Mouse (Mus musculus) spleen, embryonic (tissue): ENCODE results near the gene Sgcd.

Experiments used
- CTCF ChIA-PET: fragments of 350-600 bp; sonication (Branson Sonifier 250); formaldehyde crosslinking; loops from one replicate; lab custom pipeline; 2022; lab: Charles Lee

Sgcd gene

DNA sequence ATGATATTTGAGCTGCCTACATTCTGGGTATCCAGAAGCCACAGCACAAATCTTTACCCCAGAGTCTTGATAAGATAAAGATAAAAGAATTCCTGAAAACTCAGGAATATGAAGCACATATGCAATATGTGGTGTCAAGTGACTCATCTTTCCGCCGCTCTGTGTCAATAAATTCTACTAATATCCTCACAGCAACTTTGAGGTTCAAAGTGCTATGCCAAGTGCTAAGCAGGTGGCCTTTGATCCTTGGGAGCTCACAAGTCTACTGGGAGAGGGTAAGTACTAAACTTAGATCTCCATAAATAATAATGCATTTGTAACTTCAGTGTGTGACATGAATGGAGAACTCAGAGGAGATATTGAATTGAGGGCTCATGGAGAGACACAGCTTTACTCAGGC is 848.9 kb downstream of the Sgcd start:
- CTCF ChIA-PET = no interaction called here

DNA sequence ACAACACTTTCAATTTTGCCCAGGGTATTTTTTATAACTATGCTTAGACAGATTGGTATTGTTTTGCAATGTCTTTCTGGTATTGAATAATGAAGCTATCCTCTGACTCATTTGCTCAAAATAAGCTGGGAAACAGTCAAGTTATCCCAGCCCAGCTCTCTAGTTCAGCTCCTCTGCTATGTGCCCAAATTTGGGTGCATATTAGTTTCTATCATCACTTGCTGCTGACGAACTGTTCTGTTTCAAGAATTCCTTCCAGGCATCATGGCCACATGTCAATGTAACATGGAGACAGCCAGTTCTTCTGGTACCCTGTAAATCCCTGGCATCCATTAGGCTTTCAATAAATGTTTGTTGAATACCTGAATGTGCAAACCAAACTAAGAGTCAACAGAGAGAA is 849.5 kb downstream of the Sgcd start:
- CTCF ChIA-PET = no interaction called here

DNA sequence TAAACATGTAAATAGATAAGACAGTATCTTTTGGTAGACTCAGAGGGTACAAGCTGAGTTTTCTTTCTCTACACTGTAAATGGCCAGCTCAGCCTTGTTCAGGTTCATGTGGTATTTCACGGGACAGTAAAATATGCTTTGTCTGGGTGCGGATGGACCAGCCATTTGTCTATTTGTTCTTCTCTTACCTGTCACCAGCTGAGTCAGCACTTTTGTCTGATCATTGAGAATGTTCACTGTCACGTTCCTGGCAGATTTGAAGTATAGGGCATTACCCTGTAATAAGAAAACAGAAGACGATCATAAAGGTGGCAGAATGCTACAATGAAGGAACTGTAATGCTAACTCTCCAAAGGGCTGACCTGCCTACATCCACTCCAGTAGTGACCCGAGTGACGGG is 856.4 kb downstream of the Sgcd start:
- CTCF ChIA-PET = no interaction called here

DNA sequence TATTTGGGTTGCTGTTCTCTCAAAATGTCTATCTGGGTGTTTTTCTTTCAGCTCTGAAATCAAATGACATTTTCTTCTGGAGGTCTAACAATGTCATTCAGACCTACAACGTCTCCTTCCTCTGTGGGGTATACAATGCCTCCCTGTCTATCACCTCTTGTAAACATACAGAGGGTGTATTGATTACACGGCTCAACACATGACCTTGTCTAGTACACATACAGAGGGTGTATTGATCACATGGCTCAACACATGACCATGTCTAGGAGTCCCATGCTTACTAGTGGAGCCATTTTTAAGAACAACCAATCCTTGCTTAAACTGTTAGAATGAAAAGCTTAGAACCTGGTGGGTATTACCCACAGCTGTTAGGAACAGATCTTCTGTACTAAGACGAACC is 858.3 kb downstream of the Sgcd start:
- CTCF ChIA-PET = no interaction called here

DNA sequence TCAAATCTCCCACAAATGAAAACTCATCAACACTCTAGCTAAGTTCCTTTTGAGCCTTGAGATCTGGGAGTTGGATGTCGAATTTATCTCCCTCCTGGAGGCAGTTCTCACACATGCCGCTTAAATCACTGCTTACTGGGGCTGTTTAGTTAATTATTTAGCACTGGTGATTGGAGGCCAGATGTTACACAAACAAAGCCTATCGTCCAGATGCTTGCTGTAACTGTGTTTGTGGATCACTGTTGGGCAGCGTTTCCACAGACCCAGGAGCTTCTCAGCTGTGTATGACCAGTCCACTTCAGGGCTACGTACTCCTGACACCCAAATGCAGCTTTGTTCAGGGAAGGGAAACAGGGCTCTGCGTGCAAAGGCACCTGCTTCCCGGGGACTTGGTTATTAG is 858.8 kb downstream of the Sgcd start:
- CTCF ChIA-PET = no interaction called here

DNA sequence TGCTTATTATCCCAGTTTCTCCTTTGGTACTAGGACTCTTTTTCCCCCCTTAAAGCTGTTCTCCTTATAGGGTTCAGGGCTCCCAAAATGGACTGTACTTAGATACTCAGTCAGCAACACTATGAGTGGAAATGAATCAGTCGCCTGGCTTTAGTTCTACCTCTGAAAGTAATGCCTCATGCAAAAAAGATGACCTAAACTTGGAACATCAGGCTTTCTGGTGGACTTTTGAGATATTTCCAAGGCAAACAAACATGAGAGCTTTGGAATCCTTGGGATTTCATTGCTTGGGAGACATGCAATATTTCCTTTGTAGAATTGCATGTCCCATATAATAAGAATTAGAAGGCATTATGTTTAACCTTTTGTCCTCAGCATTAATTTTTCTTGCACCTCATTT is 859.6 kb downstream of the Sgcd start:
- CTCF ChIA-PET = no interaction called here

DNA sequence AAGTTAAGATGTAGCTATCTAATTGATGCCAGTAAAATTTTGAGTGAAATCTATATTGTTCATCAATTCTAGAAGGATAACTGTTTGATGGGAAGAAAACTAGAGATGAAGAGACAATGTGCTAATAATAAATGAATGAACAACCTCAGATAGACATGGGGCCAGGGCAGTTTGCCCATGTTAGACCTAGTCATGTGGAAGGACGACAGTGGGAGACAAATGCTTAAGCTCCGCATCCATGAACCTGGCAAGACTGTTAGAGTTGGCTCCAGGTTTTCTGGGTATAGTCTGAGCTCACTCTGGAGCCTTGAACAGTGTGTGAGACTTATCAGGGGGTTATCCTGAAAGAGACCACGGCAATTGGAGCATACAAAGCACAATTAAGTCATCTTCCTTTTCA is 860.4 kb downstream of the Sgcd start:
- CTCF ChIA-PET = no interaction called here

DNA sequence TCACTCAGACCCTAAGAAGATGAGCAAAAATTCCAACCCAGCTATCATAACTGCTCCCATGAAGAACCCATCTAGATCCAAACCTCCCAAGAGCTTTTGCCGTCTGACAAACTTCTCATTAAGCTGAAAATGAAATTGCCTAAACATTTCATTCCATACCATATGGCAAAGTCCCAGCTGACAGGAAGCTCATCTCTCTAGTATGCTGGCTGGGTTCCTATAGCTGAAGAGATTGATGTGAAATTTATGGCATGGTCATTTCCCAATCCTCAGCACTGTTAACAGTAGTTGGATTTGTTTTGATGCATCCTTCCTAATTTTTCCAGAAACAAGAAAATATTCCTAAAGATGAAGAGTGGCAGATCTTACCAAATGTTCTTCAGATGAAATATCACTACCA is 867.9 kb downstream of the Sgcd start:
- CTCF ChIA-PET = no interaction called here

DNA sequence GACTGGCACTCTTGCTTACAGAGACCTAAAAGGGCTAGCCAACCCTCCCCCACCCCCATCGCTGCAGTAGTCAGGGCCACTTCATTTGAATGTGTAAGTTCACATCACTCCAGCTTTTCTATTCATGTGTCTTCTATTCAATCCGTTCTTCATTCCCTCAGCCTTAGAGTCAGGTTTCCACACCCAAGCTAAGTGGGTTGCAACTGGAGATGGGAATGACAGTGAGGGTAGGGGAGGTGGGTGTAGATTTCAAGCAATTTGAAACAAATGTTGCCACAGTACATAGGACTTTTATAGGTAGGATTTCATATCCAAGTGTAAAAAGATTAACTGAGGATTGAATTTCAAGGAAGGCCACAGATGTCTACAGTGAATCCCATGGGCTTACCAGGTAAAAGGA is 870.9 kb downstream of the Sgcd start:
- CTCF ChIA-PET = no interaction called here

DNA sequence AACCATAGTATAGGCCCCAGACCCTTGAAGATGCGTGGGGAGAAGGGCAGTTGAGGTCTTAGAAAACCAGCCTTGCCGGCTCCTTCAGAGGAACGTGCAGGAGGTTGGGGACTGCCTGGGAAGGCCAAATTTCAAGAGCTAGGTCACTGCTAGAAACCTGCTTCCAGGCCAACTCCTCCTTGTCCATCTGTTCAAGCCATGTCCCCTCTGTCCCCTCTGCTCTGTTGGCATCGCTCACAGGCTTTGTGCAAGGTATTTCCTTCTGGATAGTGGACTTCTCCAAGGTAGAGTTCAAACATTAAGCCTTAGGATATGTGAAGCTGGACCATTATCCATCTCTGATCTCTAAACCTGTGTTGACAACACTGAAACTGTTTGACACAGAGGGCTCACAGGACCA is 874.4 kb downstream of the Sgcd start:
- CTCF ChIA-PET = interaction anchor here (0.7 kb wide), 1 partner anchor 21 kb away, joined by 4 read pairs; no protein-coding TSS in a partner anchor

DNA sequence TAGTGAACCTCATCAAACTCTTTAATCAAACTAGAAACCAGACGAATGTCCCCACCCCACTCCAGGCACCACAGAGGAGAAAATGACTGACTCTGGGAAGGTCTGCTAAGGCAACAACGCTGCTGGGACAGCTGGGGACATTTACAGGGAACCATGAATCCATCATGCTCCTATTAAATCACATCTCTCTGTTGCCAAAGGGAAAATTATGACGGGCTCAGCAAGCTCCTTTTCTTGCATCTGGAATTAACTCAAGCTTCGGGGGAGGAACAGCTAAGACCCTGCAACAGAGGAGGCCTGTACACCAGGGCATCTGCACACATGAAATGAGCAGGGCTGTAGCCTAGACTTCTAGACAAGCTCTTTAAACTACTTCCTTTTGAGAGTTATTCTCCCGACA is 875.7 kb downstream of the Sgcd start:
- CTCF ChIA-PET = no interaction called here

DNA sequence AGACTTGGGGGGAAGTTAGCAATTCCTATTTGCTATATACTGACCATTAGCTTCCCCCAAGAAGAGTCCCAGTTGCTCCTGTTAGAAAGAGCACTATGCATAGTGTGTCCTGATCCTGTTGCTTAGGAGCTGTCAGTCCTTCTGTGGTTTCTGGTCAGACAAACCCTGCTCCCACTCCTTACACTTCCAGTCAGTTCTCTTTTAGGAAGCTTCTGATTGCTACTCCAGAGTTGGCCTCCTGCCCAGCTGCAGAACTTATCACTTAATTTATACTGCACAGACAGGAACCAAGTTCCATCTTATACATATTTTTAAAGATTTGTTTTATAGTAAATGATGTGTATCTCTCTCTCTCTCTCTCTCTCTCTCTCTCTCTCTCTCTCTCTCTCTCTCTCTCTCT is 878.5 kb downstream of the Sgcd start:
- CTCF ChIA-PET = no interaction called here

DNA sequence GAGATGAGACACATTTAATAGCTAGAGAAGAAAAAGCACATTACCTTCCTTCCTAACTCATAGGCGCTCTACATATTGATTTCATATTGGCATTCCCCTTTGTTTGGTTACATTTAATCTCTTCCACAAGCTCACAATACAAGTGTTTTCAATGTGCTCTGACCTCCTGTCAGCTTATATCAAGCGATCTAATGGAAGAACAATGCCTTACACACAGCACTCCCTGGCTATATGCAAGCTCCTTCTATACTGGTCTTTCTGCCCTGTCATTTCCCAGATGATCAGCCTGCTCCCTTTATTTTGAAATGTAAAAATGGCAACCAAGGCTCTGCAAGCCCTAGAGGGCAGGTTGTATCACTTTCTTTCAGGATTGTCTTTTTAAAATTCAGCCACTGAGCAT is 881.1 kb downstream of the Sgcd start:
- CTCF ChIA-PET = no interaction called here

DNA sequence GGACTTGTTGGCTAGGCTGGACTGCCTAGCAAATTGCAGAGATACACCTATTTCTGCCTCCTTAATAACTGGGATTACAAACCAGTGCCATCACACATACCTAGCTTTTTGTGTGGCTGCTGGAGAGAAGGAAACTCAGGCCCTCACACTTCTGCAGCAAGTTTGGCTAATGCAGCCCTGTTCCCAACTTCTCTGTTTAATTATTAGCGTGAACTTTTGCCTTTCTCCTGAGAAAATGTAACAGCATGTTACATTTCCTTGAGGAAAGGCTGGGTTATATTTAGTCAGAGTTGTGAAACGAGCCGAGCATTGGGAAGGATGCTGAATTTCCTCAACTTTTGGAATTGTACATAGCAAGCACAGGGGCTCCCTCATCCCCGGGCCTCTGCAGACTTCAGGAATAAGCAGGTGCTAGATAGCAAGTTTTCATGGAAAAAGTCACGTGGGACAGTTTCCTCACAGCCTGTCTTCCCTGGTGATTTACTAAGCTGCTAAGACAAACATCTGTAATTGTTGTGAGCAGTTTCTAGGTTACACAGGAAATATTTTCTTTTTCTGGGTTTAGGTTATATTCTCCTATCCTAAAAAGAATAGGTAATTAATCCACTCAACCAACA is 895.4 kb downstream of the Sgcd start:
- CTCF ChIA-PET = interaction anchor here (0.6 kb wide), 1 partner anchor 21 kb away, joined by 4 read pairs; no protein-coding TSS in a partner anchor

DNA sequence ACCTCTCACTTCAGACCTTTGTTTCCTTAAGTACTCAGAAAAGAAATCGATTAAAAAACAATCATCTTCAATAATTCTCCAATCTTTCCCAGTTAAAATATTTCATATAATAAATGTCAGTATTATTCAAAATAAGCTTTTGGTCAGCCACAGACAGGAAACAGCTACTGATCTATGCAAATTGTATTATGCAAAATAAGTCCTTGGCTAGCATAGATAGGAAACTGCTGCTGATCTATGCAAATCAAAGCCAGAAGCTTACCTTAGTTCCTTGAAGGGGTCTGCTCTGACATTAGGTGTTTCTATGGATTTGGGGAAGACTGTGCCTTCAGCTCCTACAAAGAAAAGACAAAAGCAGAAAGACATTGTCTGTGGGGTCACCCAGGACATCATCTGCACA is 906.3 kb downstream of the Sgcd start:
- CTCF ChIA-PET = no interaction called here

DNA sequence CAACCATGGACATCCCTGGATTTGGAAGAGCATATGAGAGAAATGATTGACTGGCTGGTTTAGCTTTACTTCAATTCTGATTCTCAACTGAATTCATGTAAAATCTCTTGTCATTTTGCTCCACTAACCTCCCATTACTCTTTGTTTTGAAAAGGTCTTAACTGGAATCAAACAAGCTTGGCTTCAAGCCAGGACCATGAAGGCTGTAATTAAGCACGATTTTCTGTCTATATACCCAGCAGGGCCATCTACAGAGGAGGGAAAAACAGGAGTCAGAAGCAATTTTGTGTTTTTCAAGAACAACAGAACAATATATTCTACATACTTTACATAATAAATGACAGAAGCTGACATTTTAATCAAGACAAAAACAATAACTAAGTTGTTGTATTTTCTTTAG is 915.2 kb downstream of the Sgcd start:
- CTCF ChIA-PET = no interaction called here

DNA sequence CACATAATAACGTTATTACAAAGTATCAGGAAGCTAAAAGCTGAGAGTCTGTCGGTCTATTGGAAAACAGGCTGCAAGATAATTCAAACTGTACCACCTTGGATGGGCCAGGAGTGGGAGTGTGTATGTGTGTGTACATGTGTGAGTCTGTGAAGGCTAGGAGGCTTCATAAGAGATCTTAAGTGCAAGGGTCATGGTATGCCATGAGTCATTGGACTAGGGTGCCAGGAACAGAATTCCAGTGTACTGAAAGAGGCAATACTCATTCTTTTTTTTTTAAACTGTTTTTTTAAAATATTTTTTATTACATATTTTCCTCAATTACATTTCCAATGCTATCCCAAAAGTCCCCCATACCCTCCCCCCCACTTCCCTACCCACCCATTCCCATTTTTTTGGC is 917.6 kb downstream of the Sgcd start:
- CTCF ChIA-PET = no interaction called here

DNA sequence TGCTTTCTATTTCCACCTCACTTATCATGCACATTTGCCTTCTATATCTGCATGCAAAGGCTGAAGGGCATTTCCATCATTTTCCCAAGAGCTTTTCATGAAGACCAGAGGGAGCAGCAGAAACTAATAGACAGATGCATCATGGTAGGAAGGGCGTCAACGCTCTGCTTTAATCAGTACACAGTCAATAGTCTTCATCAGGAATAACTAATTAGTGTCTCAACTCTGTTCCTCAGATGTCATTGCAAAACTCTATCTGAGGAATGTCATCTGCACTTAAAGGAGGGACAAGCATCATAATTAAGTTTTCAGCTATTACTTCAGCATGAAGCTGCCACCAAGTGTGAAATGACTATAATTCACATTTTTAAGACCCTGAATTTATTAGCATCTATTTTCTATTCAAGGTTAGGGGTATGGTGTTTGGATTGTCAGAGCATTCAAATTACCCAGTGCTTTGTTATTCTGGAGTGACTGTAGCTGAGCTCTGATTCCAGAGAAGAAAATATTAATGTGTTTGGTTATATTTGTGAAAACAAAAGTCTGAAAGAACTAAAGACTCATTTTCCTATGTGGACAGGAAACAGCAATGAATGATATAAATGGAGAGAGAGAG is 918.9 kb downstream of the Sgcd start:
- CTCF ChIA-PET = no interaction called here

DNA sequence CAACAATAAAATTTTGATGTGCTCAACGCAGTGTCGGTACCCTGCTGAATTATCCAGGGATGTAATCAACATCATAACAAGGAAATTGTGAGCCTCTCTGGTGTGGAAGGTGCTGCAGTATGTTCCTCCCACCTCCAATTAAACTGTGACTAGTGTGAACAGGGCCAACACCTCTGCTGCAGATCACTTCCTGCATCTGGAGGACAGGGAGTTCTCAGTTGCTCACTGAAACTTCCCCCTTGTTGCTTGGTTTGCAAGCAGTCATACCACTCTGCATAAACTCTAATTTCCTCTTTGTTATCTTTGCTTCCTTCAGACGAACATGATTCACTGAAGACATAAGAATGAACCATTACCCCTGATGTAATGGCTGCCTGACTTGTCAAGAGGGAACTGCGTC is 925.1 kb downstream of the Sgcd start:
- CTCF ChIA-PET = no interaction called here

DNA sequence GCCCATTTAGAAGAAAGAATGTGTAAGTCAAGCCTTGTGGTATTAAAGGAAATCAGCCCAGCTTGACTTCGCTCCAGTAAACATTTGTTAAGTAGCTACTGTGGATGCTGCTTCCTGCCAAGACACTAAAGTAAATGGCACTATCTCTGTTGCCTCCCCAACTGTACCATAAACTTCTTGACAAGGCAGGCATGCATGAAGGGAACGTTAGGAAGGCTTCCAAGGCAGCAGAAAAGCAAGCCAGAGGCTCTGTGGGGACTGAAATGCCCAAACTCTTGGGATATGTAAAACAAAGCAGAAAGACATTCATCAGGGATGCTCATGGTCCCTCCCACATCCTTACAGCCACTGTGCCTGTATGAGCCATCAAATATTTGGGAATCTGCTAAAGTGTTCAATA is 938.4 kb downstream of the Sgcd start:
- CTCF ChIA-PET = no interaction called here

DNA sequence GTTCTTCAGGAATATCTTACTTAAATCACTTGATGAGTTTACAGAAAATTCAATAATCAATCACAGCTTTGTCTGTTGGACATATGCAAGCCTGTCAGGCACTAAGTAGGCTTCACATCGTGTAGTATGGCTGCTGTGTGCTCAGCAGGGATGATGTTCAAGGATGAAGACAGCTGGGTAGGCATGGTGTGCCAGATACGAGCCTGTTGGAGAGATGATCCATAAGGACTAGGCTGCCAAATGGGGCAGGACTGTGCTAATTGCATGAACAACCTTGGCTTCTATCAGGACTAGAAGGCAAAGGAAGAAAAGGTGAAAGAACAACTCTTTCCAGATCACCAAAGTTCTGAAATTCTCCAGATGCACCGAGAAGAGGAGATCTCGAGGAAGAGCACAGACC is 939.0 kb downstream of the Sgcd start:
- CTCF ChIA-PET = no interaction called here

DNA sequence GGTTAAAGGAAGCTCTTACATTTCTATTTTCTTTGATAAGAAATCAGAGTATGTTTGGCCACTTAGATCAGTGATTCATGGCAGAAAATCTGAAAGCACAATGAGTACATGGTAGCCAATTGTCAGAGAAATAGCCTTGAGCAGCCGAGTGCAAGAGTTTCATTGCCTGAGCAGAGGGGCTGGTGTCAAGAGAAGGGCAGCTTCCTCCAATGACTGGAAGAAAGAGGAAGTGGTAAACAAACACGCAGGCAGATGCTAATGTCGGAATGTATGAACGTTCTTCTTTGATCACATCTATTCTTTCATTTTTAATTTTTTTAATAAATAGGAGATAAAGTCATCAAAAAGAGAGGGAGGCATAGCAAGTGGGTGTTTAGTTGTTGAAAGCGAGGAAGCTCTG is 956.5 kb downstream of the Sgcd start:
- CTCF ChIA-PET = no interaction called here

DNA sequence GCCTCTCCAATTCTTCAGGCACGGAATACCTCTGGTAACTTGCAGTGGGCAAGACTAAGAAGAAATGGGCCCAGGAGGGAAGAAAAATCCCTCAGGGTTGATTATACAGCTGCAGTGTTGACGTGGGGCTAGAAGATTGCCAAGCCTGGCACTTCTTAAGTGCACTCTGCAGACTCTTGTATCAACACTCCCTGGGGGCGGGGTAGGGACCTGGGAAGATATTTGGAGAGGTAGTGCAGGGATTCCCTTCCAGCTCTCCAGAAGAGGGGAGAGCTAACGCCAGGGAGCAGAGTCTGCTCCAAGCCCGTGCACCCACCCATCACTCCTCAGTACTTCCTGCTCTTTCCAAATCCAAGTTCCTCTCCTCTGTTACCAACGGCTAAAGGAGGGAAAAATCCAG is 967.9 kb downstream of the Sgcd start:
- CTCF ChIA-PET = no interaction called here

DNA sequence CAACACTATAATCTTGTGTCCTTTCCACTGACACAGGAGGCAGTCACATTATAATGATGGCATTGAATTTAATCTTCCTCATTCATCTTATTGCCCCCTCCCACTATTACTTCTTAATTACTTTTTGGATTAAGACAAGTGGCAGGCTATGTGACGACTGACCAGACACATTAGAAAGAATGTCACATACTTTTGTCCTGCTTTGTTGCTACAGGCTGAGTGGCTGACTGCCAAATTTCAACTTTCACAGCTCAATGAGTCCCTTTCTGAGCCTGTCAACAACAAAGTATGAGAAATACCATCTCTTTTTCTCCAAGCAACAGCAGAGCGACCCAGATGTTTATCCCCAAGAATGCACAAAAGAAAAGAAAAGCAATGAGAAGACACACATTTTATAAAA is 970.6 kb downstream of the Sgcd start:
- CTCF ChIA-PET = no interaction called here
